Mouse (Mus musculus): ENCODE data around the gene Nfia. TPM values are rescaled to one million over a fixed set of nuclear protein-coding genes. Genes with fewer than 3 reads are reported as not detected.

Gene Nfia
- polyA plus RNA-seq, 1 experiment, result 1.4 TPM

DNA sequence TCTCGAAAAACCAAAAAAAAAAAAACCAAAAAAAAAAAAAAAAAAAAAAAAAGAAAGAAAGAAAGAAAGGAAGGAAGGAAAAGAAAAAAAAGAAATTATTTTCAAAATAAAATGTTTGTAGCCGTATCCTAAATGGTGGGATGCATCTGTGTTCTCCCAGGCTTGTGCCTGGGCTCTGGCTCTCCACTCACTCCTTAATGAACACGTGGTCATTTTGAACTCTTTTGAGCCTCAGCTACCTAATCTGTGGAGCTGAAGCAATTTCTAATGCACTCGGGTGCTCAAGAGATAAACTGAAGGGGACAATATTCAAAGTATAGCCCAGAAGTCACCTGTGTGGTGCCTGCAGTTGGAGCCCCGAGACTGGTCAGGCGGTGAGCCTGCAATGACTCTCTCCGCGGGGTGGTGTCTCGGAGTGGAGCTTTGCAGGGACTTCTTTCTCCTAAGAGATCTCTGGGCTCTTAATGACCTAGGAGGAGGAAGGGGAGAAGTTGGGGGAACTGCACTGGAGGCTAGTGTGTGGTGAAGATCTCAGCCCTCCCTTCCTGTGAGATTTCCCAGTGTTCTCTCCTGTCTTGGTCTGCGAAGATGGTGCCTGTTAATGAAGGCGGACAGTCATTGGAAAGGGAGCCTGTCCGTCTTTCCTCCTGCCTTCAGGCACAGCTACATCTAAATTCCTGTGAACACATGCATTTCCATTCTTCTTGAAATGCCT lies 57.0 kb downstream of the Nfia start:
- Histone ChIP-seq H3K9me3 (replicated peaks; ENCODE audit: control insufficient read depth, insufficient read depth, low read length, poor library complexity, severe bottlenecking) (no peaks in the 10 kb centered on the region), H3K27ac (ENCODE audit: insufficient read depth, low read length) (no peak overlapping the region), H3K27me3 (ENCODE audit: control insufficient read depth, insufficient read depth, low read length, poor library complexity, severe bottlenecking) (no peaks in the 10 kb centered on the region), H3K4me1 (ENCODE audit: control insufficient read depth, insufficient read depth, low read length) (no peaks in the 10 kb centered on the region), H3K36me3 (ENCODE audit: control insufficient read depth, insufficient read depth, low read length, poor library complexity, severe bottlenecking) (no peaks in the 10 kb centered on the region), H3K4me3 (ENCODE audit: low read depth, low read length) (no peak overlapping the region), H3K9ac (ENCODE audit: low read depth, poor library complexity, severe bottlenecking) (no peak overlapping the region)
- no peak for TF ChIP-seq CTCF (IDR thresholded peaks at IDR 0.05; ENCODE audit: low read depth, low read length)
- TF ChIP-seq EP300 (IDR thresholded peaks at IDR 0.05; ENCODE audit: insufficient read depth, low read depth, low read length), result no peak
- no peak for TF ChIP-seq POLR2A (IDR thresholded peaks at IDR 0.05; ENCODE audit: insufficient read depth, low read length)

DNA sequence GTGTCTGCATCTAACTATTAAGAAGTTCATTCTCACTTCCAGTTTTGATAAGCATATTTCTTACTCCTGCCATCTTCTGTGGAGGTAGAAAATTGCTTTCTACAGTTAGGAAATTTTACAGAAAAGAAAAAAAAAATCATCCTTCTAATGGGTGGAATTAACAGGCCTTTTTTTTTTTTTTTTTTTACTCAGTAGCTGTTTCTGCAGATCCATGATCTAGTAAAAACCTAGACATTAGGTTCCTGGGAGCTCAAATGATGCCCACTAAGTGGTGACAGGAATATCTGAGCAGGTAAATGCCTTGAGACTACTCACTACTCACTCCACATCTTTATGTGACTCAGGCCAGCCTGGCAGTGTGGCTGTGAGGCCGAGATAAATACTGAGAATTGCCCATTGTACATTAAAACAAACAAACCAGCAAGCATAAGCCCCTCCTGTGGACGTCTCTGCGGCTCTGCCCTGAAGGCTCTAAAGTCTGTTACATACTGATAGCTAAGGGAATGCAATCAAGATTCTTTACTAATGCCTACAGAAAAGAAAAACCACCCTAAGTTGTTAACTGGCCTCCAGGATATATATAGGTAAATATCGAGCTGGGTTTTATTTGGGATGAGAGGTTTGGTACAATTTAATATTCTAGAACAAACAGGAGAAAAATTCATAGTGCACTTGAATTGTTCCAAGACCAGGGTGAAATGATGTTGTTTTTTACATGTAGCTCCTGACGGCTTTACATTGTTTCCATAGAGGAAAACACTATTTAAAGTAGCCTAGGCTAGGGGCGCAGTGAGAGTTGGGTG lies 57.7 kb downstream of the Nfia start:
- Histone ChIP-seq H3K9ac (ENCODE audit: low read depth, poor library complexity, severe bottlenecking) (no peak overlapping the region), H3K27me3 (ENCODE audit: control insufficient read depth, insufficient read depth, low read length, poor library complexity, severe bottlenecking) (no peaks in the 10 kb centered on the region), H3K4me3 (ENCODE audit: low read depth, low read length) (no peak overlapping the region), H3K27ac (ENCODE audit: insufficient read depth, low read length) (no peak overlapping the region), H3K9me3 (replicated peaks; ENCODE audit: control insufficient read depth, insufficient read depth, low read length, poor library complexity, severe bottlenecking) (no peaks in the 10 kb centered on the region), H3K4me1 (ENCODE audit: control insufficient read depth, insufficient read depth, low read length) (no peaks in the 10 kb centered on the region), H3K36me3 (ENCODE audit: control insufficient read depth, insufficient read depth, low read length, poor library complexity, severe bottlenecking) (no peaks in the 10 kb centered on the region)
- no peak for TF ChIP-seq EP300 (IDR thresholded peaks at IDR 0.05; ENCODE audit: insufficient read depth, low read depth, low read length)
- no peak for TF ChIP-seq CTCF (IDR thresholded peaks at IDR 0.05; ENCODE audit: low read depth, low read length)
- TF ChIP-seq POLR2A (IDR thresholded peaks at IDR 0.05; ENCODE audit: insufficient read depth, low read length), result no peak

DNA sequence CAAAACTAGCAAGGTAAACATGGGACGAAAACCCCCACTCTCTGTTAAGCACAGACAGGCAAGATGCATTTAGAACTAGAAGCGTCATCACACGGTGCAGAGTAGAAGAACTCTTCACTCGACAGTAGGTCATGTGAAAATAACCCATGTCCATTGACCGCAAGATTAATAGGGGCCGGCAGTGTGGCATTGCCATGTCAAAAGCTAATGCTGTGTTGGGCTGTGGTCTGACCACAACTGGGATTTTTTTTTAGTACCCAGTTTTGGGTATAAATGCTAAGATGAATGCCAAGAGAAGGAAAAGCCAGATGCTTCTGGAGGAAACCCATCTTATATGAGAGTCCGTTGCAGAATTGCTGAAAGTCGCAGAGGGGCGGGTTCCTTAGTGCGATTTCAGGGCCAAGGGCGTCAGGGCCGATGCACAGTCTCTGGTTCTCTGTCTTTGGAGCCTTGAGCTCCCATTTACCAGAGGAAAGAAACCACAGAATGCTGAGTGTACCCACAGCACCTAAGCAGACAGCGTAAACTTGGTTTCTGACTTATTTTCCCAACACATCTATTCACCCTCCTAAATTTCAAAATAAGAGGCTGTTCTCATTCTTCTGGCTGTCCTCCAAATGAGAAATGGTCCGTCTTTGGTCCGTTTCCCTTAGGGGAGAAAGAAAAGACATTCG lies 58.5 kb downstream of the Nfia start:
- H3K36me3 ChIP-seq (ENCODE audit: control insufficient read depth, insufficient read depth, low read length, poor library complexity, severe bottlenecking), result no peaks in the 10 kb centered on the region
- no peak overlapping the region for H3K27ac ChIP-seq (ENCODE audit: insufficient read depth, low read length)
- H3K4me1 ChIP-seq (ENCODE audit: control insufficient read depth, insufficient read depth, low read length), result no peaks in the 10 kb centered on the region
- no peak overlapping the region for H3K9ac ChIP-seq (ENCODE audit: low read depth, poor library complexity, severe bottlenecking)
- no peak overlapping the region for H3K4me3 ChIP-seq (ENCODE audit: low read depth, low read length)
- no peaks in the 10 kb centered on the region for H3K27me3 ChIP-seq (ENCODE audit: control insufficient read depth, insufficient read depth, low read length, poor library complexity, severe bottlenecking)
- no peaks in the 10 kb centered on the region for H3K9me3 ChIP-seq (replicated peaks; ENCODE audit: control insufficient read depth, insufficient read depth, low read length, poor library complexity, severe bottlenecking)
- no peak for TF ChIP-seq POLR2A (IDR thresholded peaks at IDR 0.05; ENCODE audit: insufficient read depth, low read length)
- no peak for TF ChIP-seq CTCF (IDR thresholded peaks at IDR 0.05; ENCODE audit: low read depth, low read length)

DNA sequence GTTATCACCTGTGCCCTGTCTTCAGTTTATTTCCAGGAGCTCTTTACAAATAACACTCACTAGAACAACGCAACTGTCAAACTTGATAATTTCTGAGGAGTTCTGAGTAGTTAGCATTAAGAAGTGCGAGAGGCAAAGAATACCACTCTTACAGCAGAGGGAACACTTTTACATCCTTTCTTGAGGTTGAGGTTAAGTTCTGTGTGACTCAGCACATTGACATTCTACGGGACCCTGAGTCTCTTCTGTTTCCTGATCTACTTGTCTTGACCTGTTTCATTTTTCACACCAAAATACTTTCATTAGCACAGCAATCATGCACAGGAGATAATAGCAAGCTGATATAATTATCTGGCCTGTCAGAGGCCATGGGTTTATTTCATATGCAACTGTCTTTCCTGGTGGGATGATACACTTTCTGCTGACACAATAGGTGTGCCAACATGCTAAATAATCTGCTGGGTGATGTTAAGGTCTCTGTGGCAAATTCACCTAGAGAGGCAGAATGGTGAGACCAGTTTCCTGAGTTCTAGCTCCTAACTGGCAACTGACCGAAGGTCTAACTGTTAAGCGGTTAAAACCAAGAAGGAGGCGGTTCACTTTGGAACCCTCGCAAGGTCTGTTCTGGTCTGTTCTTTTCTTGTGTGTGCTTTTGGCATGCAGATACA lies 59.2 kb downstream of the Nfia start:
- TF ChIP-seq POLR2A (IDR thresholded peaks at IDR 0.05; ENCODE audit: insufficient read depth, low read length) (no peak), EP300 (IDR thresholded peaks at IDR 0.05; ENCODE audit: insufficient read depth, low read depth, low read length) (no peak), CTCF (IDR thresholded peaks at IDR 0.05; ENCODE audit: low read depth, low read length) (no peak)
- Histone ChIP-seq H3K4me3 (ENCODE audit: low read depth, low read length) (no peak overlapping the region), H3K9ac (ENCODE audit: low read depth, poor library complexity, severe bottlenecking) (no peak overlapping the region), H3K4me1 (ENCODE audit: control insufficient read depth, insufficient read depth, low read length) (no peaks in the 10 kb centered on the region), H3K27ac (ENCODE audit: insufficient read depth, low read length) (no peak overlapping the region), H3K9me3 (replicated peaks; ENCODE audit: control insufficient read depth, insufficient read depth, low read length, poor library complexity, severe bottlenecking) (no peaks in the 10 kb centered on the region), H3K36me3 (ENCODE audit: control insufficient read depth, insufficient read depth, low read length, poor library complexity, severe bottlenecking) (no peaks in the 10 kb centered on the region), H3K27me3 (ENCODE audit: control insufficient read depth, insufficient read depth, low read length, poor library complexity, severe bottlenecking) (no peaks in the 10 kb centered on the region)

DNA sequence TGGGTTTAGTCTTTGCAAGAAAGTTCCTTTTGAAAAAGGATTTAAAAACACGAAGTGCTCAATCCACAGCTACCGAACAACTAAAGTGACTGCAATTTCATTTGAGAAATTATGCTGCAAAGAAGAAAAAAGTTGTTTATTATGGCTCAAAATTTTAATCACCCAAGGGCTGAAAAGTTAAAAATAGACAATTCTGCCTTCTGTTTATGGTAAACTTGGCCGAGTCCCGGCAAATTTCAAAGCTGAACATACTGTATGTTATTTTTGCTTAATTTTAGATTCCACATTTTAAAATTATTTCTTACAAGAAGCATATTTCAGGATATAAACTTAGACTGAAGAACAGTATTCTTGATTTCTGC lies 59.7 kb downstream of the Nfia start:
- no peaks in the 10 kb centered on the region for H3K36me3 ChIP-seq (ENCODE audit: control insufficient read depth, insufficient read depth, low read length, poor library complexity, severe bottlenecking)
- TF ChIP-seq POLR2A (IDR thresholded peaks at IDR 0.05; ENCODE audit: insufficient read depth, low read length) (no peak), CTCF (IDR thresholded peaks at IDR 0.05; ENCODE audit: low read depth, low read length) (no peak), EP300 (IDR thresholded peaks at IDR 0.05; ENCODE audit: insufficient read depth, low read depth, low read length) (no peak)
- no peak overlapping the region for H3K27ac ChIP-seq (ENCODE audit: insufficient read depth, low read length)
- H3K4me3 ChIP-seq (ENCODE audit: low read depth, low read length), result no peak overlapping the region
- no peaks in the 10 kb centered on the region for H3K9me3 ChIP-seq (replicated peaks; ENCODE audit: control insufficient read depth, insufficient read depth, low read length, poor library complexity, severe bottlenecking)
- no peaks in the 10 kb centered on the region for H3K27me3 ChIP-seq (ENCODE audit: control insufficient read depth, insufficient read depth, low read length, poor library complexity, severe bottlenecking)
- H3K4me1 ChIP-seq (ENCODE audit: control insufficient read depth, insufficient read depth, low read length), result no peaks in the 10 kb centered on the region
- no peak overlapping the region for H3K9ac ChIP-seq (ENCODE audit: low read depth, poor library complexity, severe bottlenecking)
